11 mouse cellular contexts compared by ENCODE assay signal in the genomic region with DNA sequence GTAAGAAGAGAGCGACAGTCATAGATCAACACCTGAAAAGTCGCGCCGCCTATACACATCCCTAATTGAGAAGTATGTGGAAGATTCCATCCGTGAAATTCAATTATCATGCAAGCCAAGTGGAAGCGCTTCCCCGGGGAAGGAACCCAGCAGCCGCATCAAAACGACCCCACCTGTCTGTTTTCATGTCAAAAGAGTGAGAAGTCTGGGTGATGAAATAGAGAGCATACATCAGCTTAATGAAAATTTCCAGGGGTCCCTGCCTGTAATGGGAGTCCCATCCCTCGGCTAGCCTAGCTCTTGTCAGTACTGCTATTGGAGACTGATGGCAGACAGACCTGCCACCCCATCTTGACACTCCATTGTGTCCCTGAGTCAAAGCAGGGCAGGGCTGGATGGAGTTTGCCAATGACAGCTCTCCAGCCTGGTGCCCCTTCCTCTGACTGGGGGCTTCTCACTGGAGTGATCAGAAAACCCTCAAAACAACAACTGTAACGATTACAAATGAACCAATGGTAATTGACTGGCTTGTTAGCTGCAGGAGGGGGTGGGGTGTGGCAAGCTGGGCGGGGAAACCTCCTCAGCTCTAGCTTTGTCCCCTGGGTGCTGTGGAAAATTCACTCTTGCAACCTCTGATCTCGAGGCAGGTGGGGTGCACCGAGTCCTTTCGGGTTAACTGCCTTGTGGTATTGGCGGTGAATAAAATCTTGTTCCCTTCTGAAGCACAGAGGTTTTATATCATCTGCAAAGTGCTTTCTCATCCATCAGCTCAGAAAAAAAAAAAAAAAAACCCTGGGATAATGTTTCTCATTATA.
A peak's percentile ranks its signal among the peaks of the same experiment; 100 is the strongest.
DNase-seq lines count a peak whose midpoint lies in the region; ATAC-seq and TF ChIP-seq lines count a peak whose summit lies in the region.
"Had no signal": no experiment of that assay in that cellular context is flagged by ENCODE, and none has a peak within 500 bp of the region (broad histone marks: within the 10 kb centered on the region; RNA-seq: fewer than 3 reads in every experiment).

No protein-coding gene starts in this region.

- no peak for TF ChIP-seq CTCF in E14TG2a.4 (conservative IDR thresholded peaks at IDR 0.05; ENCODE audit: low read length)

- ATAC-seq in hindbrain, embryonic 15.5 days (ENCODE audit: low FRiP score, low read depth): peak; percentile 54
- no peak for ATAC-seq in intestine, embryonic 15.5 days
- ATAC-seq: CD4-positive, CD25-positive, alpha-beta regulatory T cell, adult 4 months; liver, postnatal 0 days had no signal

- peak overlapping the region; percentile 39; the same call in 1 of the 2 replicates for H3K27ac ChIP-seq in hindbrain, embryonic 15.5 days (replicated peaks)
- no peak overlapping the region for H3K27ac ChIP-seq in heart, embryonic 10.5 days
- H3K27ac ChIP-seq in intestine, embryonic 15.5 days: no peak overlapping the region
- H3K27ac ChIP-seq: limb, embryonic 12.5 days had no signal

- 21% methylated on average over 16 of the region's 16 CpGs for WGBS in hindbrain, embryonic 15.5 days
- 53% methylated on average over 16 of the region's 16 CpGs for WGBS in heart, embryonic 10.5 days
- WGBS in intestine, embryonic 15.5 days: 59% methylated on average over 16 of the region's 16 CpGs

- H3K9ac ChIP-seq in hindbrain, embryonic 15.5 days: no peak overlapping the region
- no peak overlapping the region for H3K9ac ChIP-seq in intestine, embryonic 15.5 days
- H3K9ac ChIP-seq: limb, embryonic 12.5 days; liver, postnatal 0 days had no signal

- no peaks in the 10 kb centered on the region for H3K36me3 ChIP-seq in E14TG2a.4 (ENCODE audit: insufficient read depth, low read length)
- H3K36me3 ChIP-seq in hindbrain, embryonic 15.5 days: no peaks in the 10 kb centered on the region
- no peaks in the 10 kb centered on the region for H3K36me3 ChIP-seq in heart, embryonic 10.5 days
- no peaks in the 10 kb centered on the region for H3K36me3 ChIP-seq in intestine, embryonic 15.5 days
- H3K36me3 ChIP-seq: limb, embryonic 12.5 days had no signal

- intact Hi-C loops in gastrocnemius, postnatal 14 days (cut with DNase I; ENCODE audit: low total_unique reads): no loop called here

- peaks cover 40% of the 10 kb centered on the region for H3K27me3 ChIP-seq in E14TG2a.4 (ENCODE audit: insufficient read depth, low read length)
- H3K27me3 ChIP-seq in hindbrain, embryonic 15.5 days: no peaks in the 10 kb centered on the region
- H3K27me3 ChIP-seq in heart, embryonic 10.5 days (ENCODE audit: insufficient read depth, poor library complexity, severe bottlenecking): peaks cover 11% of the 10 kb centered on the region; the same call in 1 of the 2 replicates
- H3K27me3 ChIP-seq in intestine, embryonic 15.5 days (replicated peaks): no peaks in the 10 kb centered on the region

- DNase-seq in embryo, embryonic 10.5 days (ENCODE audit: low spot score): peak; percentile 29
- peak; percentile 49 for DNase-seq in retina, postnatal 1 day
- DNase-seq in heart, embryonic 10.5 days (ENCODE audit: low spot score): no peak
- DNase-seq in gastrocnemius, postnatal 14 days: no peak
- DNase-seq: adrenal gland, adult 8-10 months; liver, postnatal 0 days had no signal

- peaks cover 32% of the 10 kb centered on the region for H3K4me1 ChIP-seq in E14TG2a.4 (replicated peaks; ENCODE audit: low read depth, low read length)
- peaks cover 25% of the 10 kb centered on the region for H3K4me1 ChIP-seq in hindbrain, embryonic 15.5 days (replicated peaks)
- H3K4me1 ChIP-seq in heart, embryonic 10.5 days: peaks cover 12% of the 10 kb centered on the region
- no peaks in the 10 kb centered on the region for H3K4me1 ChIP-seq in intestine, embryonic 15.5 days (replicated peaks)
- H3K4me1 ChIP-seq: limb, embryonic 12.5 days had no signal

- H3K9me3 ChIP-seq in E14TG2a.4 (ENCODE audit: low read length): no peaks in the 10 kb centered on the region
- no peaks in the 10 kb centered on the region for H3K9me3 ChIP-seq in hindbrain, embryonic 15.5 days
- no peaks in the 10 kb centered on the region for H3K9me3 ChIP-seq in heart, embryonic 10.5 days
- H3K9me3 ChIP-seq in intestine, embryonic 15.5 days: no peaks in the 10 kb centered on the region
- H3K9me3 ChIP-seq: limb, embryonic 12.5 days had no signal

- peak overlapping the region; percentile 10 for H3K4me2 ChIP-seq in hindbrain, embryonic 15.5 days
- H3K4me2 ChIP-seq in intestine, embryonic 15.5 days (replicated peaks): no peak overlapping the region
- H3K4me2 ChIP-seq: limb, embryonic 12.5 days had no signal

- peak overlapping the region; percentile 35; the same call in 1 of the 2 replicates for H3K4me3 ChIP-seq in E14TG2a.4 (replicated peaks; ENCODE audit: low read length)
- H3K4me3 ChIP-seq in hindbrain, embryonic 15.5 days: no peak overlapping the region
- no peak overlapping the region for H3K4me3 ChIP-seq in heart, embryonic 10.5 days
- no peak overlapping the region for H3K4me3 ChIP-seq in intestine, embryonic 15.5 days (replicated peaks)
- H3K4me3 ChIP-seq: limb, embryonic 12.5 days had no signal

Comparison
In these comparisons a context has a peak if more than half of its experiments do, and no peak if none do; other contexts are left out.
1. DNase-seq: peak in embryo, embryonic 10.5 days (single experiment) and retina, postnatal 1 day (single experiment); none in heart, embryonic 10.5 days (single experiment) and gastrocnemius, postnatal 14 days (single experiment).